Mouse (Mus musculus): ENCODE results near the gene Focad. TPM values are rescaled to one million over a fixed set of nuclear protein-coding genes. Genes with fewer than 3 reads are reported as not detected.

The Focad gene
- polyA plus RNA-seq, 1 experiment: 7.7 TPM

DNA sequence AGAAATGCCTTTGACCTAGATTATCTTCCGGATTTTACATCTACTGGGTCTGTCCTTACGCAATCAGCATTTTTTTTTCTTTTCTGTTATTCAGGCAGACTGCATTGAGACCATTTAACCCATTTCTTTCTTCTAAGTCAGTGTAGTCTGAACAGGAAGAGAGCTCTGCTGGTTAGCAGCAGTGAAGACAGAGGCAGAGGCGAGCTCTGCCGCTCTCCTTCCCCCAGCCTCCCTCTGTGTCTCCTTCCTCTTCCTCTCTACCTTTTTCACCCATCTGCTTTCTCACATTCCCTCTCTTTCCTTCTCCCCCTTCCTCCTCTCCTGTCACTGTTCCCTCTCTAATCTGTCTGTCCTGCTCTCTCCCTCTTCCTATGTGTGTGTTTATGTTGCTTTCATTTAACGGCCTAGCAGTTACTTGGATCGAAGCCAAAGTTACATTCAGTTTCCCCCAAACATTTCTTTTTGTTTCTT, 181.2 kb downstream of the Focad start:
- no peak overlapping the region for H3K4me3 ChIP-seq (replicated peaks; ENCODE audit: control insufficient read depth, low read depth, low read length)
- WGBS: 12% methylated on average over 6 of the region's 6 CpGs
- no peak overlapping the region for H3K27ac ChIP-seq (ENCODE audit: control insufficient read depth, insufficient read depth, low read depth, low read length, poor library complexity)
- no peak for TF ChIP-seq POLR2A (IDR thresholded peaks at IDR 0.05; ENCODE audit: borderline replicate concordance, control insufficient read depth, low read depth, low read length)
- no peak for TF ChIP-seq CTCF (IDR thresholded peaks at IDR 0.05; ENCODE audit: control insufficient read depth, insufficient read depth, low read length)
- no peaks in the 10 kb centered on the region for H3K4me1 ChIP-seq (ENCODE audit: control insufficient read depth, insufficient read depth, low read length)

DNA sequence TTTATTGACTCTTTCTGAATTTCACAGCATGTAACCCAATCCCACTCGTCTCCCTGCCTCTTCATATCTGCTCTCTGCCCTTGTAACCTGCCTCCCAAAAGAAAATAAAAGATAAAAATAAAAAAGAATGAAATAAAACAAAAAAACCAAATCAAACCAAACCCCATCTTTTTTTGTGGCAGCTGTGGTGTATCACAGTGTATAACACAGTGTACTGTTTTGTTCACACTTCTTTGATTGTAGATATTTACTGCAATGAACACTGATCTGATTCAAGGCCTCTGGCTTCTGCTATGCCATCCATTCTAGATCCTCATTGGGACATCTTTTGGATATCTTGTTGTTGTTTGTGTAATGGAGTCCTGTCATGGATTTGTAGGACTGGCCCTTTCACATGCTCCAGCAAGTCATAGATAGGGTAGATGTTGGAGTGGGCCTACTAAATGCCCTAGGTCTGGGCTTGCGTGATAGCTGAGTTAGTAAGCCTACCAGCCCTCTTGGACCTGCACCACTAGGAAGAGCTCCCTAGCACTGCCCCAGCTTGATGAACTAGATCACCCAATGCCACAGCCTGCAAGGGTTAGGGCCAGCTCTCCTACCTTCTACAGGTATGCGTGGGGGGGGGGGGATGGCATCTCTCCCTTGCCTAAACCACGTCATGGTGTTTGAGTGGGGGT, 181.8 kb downstream of the Focad start:
- TF ChIP-seq CTCF (IDR thresholded peaks at IDR 0.05; ENCODE audit: control insufficient read depth, insufficient read depth, low read length) (no peak), POLR2A (IDR thresholded peaks at IDR 0.05; ENCODE audit: borderline replicate concordance, control insufficient read depth, low read depth, low read length) (no peak)
- WGBS: 77% methylated on average over 4 of the region's 4 CpGs
- no peak overlapping the region for H3K27ac ChIP-seq (ENCODE audit: control insufficient read depth, insufficient read depth, low read depth, low read length, poor library complexity)
- no peak overlapping the region for H3K4me3 ChIP-seq (replicated peaks; ENCODE audit: control insufficient read depth, low read depth, low read length)
- H3K4me1 ChIP-seq (ENCODE audit: control insufficient read depth, insufficient read depth, low read length): no peaks in the 10 kb centered on the region

DNA sequence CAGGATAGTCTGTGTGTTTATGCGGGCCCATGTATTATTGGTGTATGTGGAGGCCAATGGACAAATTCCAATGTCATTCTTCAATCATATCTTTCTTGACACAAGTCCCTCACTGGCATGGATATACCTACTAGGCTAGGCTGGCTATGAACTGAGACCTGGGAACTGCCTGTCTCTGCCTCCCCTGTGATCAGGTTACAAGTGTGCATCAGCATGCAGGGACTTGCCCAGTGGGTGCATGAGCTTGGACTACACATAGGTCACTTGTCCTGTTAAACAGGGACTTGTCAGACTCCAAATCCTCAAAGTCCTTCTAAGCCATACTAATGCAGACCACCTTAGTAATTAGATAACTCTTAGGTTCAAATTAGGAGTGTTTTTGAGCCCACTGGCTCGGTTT, 184.1 kb downstream of the Focad start:
- Histone ChIP-seq H3K4me1 (ENCODE audit: control insufficient read depth, insufficient read depth, low read length) (no peaks in the 10 kb centered on the region), H3K27ac (ENCODE audit: control insufficient read depth, insufficient read depth, low read depth, low read length, poor library complexity) (no peak overlapping the region), H3K4me3 (replicated peaks; ENCODE audit: control insufficient read depth, low read depth, low read length) (no peak overlapping the region)
- WGBS: 90% methylated on average over 2 of the region's 2 CpGs
- TF ChIP-seq CTCF (IDR thresholded peaks at IDR 0.05; ENCODE audit: control insufficient read depth, insufficient read depth, low read length): no peak
- no peak for TF ChIP-seq POLR2A (IDR thresholded peaks at IDR 0.05; ENCODE audit: borderline replicate concordance, control insufficient read depth, low read depth, low read length)

DNA sequence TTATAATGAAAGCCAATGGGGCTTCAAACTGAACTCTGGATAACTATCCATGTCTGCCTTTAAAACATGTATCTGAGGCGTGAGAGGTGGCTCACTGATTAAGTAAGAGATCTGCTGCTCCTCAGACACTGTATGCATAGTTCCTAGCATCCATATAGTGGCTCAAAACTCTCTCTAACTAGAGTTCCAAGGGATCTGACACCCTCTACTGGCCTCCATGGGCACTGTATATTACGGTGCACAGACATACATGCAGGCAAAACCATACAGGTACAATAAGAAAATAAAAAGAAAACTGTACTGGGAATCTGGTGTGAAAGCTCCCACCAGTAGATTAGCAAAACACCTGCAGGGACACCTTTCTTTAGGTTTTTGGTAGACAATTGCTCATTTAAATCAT, 186.1 kb downstream of the Focad start:
- 76% methylated on average over 2 of the region's 2 CpGs for WGBS
- Histone ChIP-seq H3K27ac (ENCODE audit: control insufficient read depth, insufficient read depth, low read depth, low read length, poor library complexity) (no peak overlapping the region), H3K4me1 (ENCODE audit: control insufficient read depth, insufficient read depth, low read length) (no peaks in the 10 kb centered on the region), H3K4me3 (replicated peaks; ENCODE audit: control insufficient read depth, low read depth, low read length) (no peak overlapping the region)
- no peak for TF ChIP-seq CTCF (IDR thresholded peaks at IDR 0.05; ENCODE audit: control insufficient read depth, insufficient read depth, low read length)
- TF ChIP-seq POLR2A (IDR thresholded peaks at IDR 0.05; ENCODE audit: borderline replicate concordance, control insufficient read depth, low read depth, low read length): no peak

DNA sequence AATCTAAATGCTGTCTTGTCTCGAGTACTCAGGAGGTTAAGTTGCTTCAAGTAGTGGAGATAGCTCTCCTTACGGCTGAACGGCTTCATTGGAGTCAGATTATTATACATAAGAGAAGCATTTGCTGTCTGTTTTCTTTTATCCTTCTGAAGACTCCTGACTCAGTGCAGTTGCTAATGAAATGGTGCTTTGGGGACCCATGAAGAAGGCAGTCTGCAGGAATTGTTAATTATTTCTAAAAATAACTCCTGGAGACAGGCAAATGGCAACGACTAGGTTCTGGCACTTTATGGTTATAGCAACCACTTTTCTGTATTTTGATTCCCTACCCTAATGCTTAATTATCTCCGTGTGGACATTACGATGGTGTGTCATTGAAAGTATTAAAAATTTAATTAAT, 201.1 kb downstream of the Focad start:
- no peak for TF ChIP-seq CTCF (IDR thresholded peaks at IDR 0.05; ENCODE audit: control insufficient read depth, insufficient read depth, low read length)
- no peak for TF ChIP-seq POLR2A (IDR thresholded peaks at IDR 0.05; ENCODE audit: borderline replicate concordance, control insufficient read depth, low read depth, low read length)
- 81% methylated on average over 6 of the region's 6 CpGs for WGBS
- no peak overlapping the region for H3K4me3 ChIP-seq (replicated peaks; ENCODE audit: control insufficient read depth, low read depth, low read length)
- no peaks in the 10 kb centered on the region for H3K4me1 ChIP-seq (ENCODE audit: control insufficient read depth, insufficient read depth, low read length)
- no peak overlapping the region for H3K27ac ChIP-seq (ENCODE audit: control insufficient read depth, insufficient read depth, low read depth, low read length, poor library complexity)

DNA sequence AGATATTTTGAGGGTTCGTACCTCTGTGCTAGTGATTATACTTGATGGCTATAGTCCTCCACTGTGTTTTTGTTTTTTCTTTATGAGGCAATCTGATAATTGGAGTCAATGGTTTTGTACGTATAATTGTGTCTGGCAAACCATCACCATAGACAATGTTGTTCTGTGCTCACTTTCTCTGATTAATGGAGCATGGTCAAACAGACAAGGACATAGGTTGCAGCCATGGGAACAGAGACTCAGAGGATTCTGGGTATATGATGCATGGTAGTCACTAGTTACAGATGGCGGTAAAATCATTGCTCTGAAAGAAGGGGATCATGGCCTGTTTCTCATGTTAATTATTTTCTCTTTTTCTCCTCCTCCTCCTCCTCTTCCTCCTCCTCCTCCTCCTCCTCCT, 205.1 kb downstream of the Focad start:
- Histone ChIP-seq H3K27ac (ENCODE audit: control insufficient read depth, insufficient read depth, low read depth, low read length, poor library complexity) (no peak overlapping the region), H3K4me1 (ENCODE audit: control insufficient read depth, insufficient read depth, low read length) (no peaks in the 10 kb centered on the region), H3K4me3 (replicated peaks; ENCODE audit: control insufficient read depth, low read depth, low read length) (no peak overlapping the region)
- TF ChIP-seq POLR2A (IDR thresholded peaks at IDR 0.05; ENCODE audit: borderline replicate concordance, control insufficient read depth, low read depth, low read length) (no peak), CTCF (IDR thresholded peaks at IDR 0.05; ENCODE audit: control insufficient read depth, insufficient read depth, low read length) (no peak)
- 87% methylated on average over 3 of the region's 3 CpGs for WGBS

DNA sequence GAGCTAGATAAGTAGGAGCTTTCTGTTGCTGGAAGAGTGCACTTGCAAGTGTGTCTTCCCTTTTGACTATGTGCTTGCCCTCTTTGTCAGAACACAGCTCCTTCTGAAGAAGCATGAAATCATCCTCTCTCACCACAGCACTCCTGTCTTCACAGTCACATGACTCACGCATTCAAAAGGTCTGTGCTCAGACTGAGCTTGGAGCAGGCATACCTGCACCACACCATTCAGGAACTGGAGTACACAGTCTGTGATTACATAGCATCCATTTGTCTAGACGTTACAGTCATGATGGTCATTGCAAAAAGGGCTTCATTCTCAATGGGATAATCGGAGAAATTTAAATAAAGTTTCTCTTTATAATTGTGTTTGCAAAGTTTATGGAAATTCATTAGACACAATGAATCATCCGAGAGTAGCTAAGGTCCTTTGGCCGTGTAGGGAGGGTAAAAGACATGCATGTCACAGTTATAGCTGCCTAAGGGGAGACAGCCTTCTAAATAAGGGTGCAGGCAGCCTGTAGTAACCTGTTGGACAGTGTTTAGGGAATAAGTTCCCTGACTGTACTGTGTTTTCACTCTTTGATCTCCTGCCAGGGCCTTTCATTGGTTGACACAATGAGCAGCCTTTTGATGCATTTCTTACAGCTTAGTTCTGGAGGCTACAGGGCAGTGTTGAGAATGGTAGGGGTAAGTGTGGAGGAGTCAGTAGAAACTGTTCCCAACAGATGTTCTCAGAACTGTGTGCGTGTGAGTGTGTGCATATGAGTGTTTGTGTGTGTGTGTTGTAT, 206.6 kb downstream of the Focad start:
- TF ChIP-seq CTCF (IDR thresholded peaks at IDR 0.05; ENCODE audit: control insufficient read depth, insufficient read depth, low read length): no peak
- TF ChIP-seq POLR2A (IDR thresholded peaks at IDR 0.05; ENCODE audit: borderline replicate concordance, control insufficient read depth, low read depth, low read length): no peak
- no peak overlapping the region for H3K27ac ChIP-seq (ENCODE audit: control insufficient read depth, insufficient read depth, low read depth, low read length, poor library complexity)
- H3K4me3 ChIP-seq (replicated peaks; ENCODE audit: control insufficient read depth, low read depth, low read length): no peak overlapping the region
- 81% methylated on average over 6 of the region's 6 CpGs for WGBS
- no peaks in the 10 kb centered on the region for H3K4me1 ChIP-seq (ENCODE audit: control insufficient read depth, insufficient read depth, low read length)

DNA sequence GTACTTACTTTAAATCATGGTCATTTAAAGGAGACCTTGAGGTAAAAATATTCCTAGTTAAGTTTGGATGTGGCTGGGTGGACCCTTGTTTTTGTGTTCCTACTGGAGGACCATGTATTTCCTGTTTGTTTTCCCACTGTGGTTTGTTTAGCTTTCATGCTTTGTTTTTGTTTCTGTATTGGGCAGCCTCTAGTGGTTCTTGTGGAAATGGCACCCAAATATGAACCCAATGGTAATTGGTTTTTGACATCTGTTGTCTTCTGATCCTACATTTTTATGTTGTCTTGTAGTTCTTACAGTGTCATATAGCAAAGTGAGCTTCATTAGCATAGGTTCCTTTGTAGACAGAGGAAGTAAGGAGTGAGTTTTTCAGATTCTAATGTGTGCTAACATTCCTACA, 207.9 kb downstream of the Focad start:
- TF ChIP-seq POLR2A (IDR thresholded peaks at IDR 0.05; ENCODE audit: borderline replicate concordance, control insufficient read depth, low read depth, low read length): no peak
- no peak for TF ChIP-seq CTCF (IDR thresholded peaks at IDR 0.05; ENCODE audit: control insufficient read depth, insufficient read depth, low read length)
- Histone ChIP-seq H3K4me3 (replicated peaks; ENCODE audit: control insufficient read depth, low read depth, low read length) (no peak overlapping the region), H3K4me1 (ENCODE audit: control insufficient read depth, insufficient read depth, low read length) (no peaks in the 10 kb centered on the region), H3K27ac (ENCODE audit: control insufficient read depth, insufficient read depth, low read depth, low read length, poor library complexity) (no peak overlapping the region)
